Mouse (Mus musculus): ENCODE measurements around the gene Coq9.

DNA sequence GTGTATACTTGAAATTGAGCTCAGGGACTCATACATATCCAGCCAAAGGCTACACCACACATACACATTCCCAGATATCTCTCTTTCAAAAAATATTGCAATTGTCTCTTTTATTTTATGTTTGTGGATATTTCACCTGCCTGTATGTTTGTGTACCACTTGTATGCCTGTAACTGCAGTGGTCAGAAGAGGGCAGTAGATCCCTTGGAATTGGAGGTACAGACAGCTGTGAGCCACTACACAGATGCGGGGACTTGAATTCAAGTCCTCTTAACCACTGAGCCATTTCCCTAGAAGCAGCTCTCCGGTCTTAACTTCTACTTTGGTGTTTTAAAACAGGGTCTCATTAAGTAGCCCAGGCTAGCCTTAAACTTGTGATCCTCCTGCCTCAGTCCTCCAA lies 43.3 kb upstream of the Coq9 start:
- TF ChIP-seq CTCF (IDR thresholded peaks at IDR 0.05; ENCODE audit: low read depth, low read length) = no peak
- TF ChIP-seq POLR2A (IDR thresholded peaks at IDR 0.05; ENCODE audit: extremely low read depth, insufficient read depth, low read length) = no peak
